Mouse (Mus musculus) left cerebral cortex, adult 11 months (tissue): ENCODE measurements at regions not wholly inside any gene's neighbourhood (a gene's known extent, or its start where the extent isn't known, plus 50 kb on each side); places are given as distances from the start of the nearest gene placed in this dataset.

Source experiments
- DNase-seq: peaks from one replicate; pipeline ENCODE4 v3.0.0; 2022; ENCODE audit warnings: low spot score

GRCm38 (mm10) chr4:125266212-125266611 is 138.6 kb upstream of the Zc3h12a start:
- DNase-seq, result no peak

- DNase-seq, result no peak
These were observed 137.9 kb upstream of the Zc3h12a start for GRCm38 (mm10) chr4:125265575-125265974.

- DNase-seq, result no peak
These were observed 137.4 kb upstream of the Zc3h12a start for GRCm38 (mm10) chr4:125265065-125265464.

- no peak for DNase-seq
These were observed 133.9 kb upstream of the Zc3h12a start for GRCm38 (mm10) chr4:125261547-125261946.

- DNase-seq, result no peak
These were observed 131.7 kb upstream of the Zc3h12a start for GRCm38 (mm10) chr4:125259306-125259705.

GRCm38 (mm10) chr4:125257916-125258315 is 130.3 kb upstream of the Zc3h12a start:
- DNase-seq, result no peak

- DNase-seq, result no peak
These were observed 125.5 kb upstream of the Zc3h12a start for GRCm38 (mm10) chr4:125253161-125253560.

GRCm38 (mm10) chr4:125252228-125252627 is 124.6 kb upstream of the Zc3h12a start:
- no peak for DNase-seq

- DNase-seq, result no peak
These were observed 121.4 kb upstream of the Zc3h12a start for GRCm38 (mm10) chr4:125249061-125249460.

- DNase-seq, result no peak
These were observed 118.5 kb upstream of the Zc3h12a start for GRCm38 (mm10) chr4:125246171-125246570.

GRCm38 (mm10) chr4:125242512-125242911 is 114.9 kb upstream of the Zc3h12a start:
- DNase-seq, result no peak

GRCm38 (mm10) chr4:125241577-125242262 is 114.1 kb upstream of the Zc3h12a start:
- DNase-seq, result no peak

GRCm38 (mm10) chr4:125231711-125232260 is 104.1 kb upstream of the Zc3h12a start:
- DNase-seq, result no peak

GRCm38 (mm10) chr4:125227194-125227593 is 99.6 kb upstream of the Zc3h12a start:
- no peak for DNase-seq

- no peak for DNase-seq
These were observed 95.3 kb upstream of the Zc3h12a start for GRCm38 (mm10) chr4:125222922-125223321.

- DNase-seq, result no peak
These were observed 92.7 kb upstream of the Zc3h12a start for GRCm38 (mm10) chr4:125220314-125220713.

- no peak for DNase-seq
These were observed 91.6 kb upstream of the Zc3h12a start for GRCm38 (mm10) chr4:125219209-125219608.

GRCm38 (mm10) chr4:125214306-125214705 is 86.7 kb upstream of the Zc3h12a start:
- DNase-seq, result no peak

GRCm38 (mm10) chr4:125212176-125212530 is 84.5 kb upstream of the Zc3h12a start:
- no peak for DNase-seq

- no peak for DNase-seq
These were observed 84.0 kb upstream of the Zc3h12a start for GRCm38 (mm10) chr4:125211459-125212175.

- DNase-seq, result no peak
These were observed 83.1 kb upstream of the Zc3h12a start for GRCm38 (mm10) chr4:125210719-125211118.

GRCm38 (mm10) chr4:125208136-125208915 is 80.7 kb upstream of the Zc3h12a start:
- no peak for DNase-seq

GRCm38 (mm10) chr4:125203521-125203920 is 75.9 kb upstream of the Zc3h12a start:
- no peak for DNase-seq
